Mouse (Mus musculus) left cerebral cortex, adult 11 months (tissue): ENCODE data around the gene E2f3.

Experiments used
- DNase-seq: peaks from one replicate; pipeline ENCODE4 v3.0.0; 2022; ENCODE audit warnings: low spot score

E2f3 gene

GRCm38 (mm10) chr13:29985855-29986755 is at the start of gene E2f3:
Gene E2f3 (minus strand): TSS chr13:29986063.
- peak; percentile 100 for DNase-seq

- no peak for DNase-seq
Observed at GRCm38 (mm10) chr13:30034540-30034939, 48.7 kb upstream of the E2f3 start.

- no peak for DNase-seq
Observed at GRCm38 (mm10) chr13:30031684-30032335, 45.9 kb upstream of the E2f3 start.

- DNase-seq = no peak
Observed at GRCm38 (mm10) chr13:30027841-30028240, 42.0 kb upstream of the E2f3 start.

GRCm38 (mm10) chr13:30022487-30022886 is 36.6 kb upstream of the E2f3 start:
- DNase-seq = no peak

GRCm38 (mm10) chr13:30018573-30018972 is 32.7 kb upstream of the E2f3 start:
- no peak for DNase-seq

- DNase-seq = no peak
Observed at GRCm38 (mm10) chr13:30017611-30018010, 31.7 kb upstream of the E2f3 start.

GRCm38 (mm10) chr13:30014576-30014975 is 28.7 kb upstream of the E2f3 start:
- DNase-seq = no peak

- no peak for DNase-seq
Observed at GRCm38 (mm10) chr13:30012226-30012625, 26.4 kb upstream of the E2f3 start.

GRCm38 (mm10) chr13:30008738-30009137 is 22.9 kb upstream of the E2f3 start:
- DNase-seq = no peak

- no peak for DNase-seq
Observed at GRCm38 (mm10) chr13:30005422-30005821, 19.6 kb upstream of the E2f3 start.

GRCm38 (mm10) chr13:30004849-30005248 is 19.0 kb upstream of the E2f3 start:
- no peak for DNase-seq

- no peak for DNase-seq
Observed at GRCm38 (mm10) chr13:30003169-30003568, 17.3 kb upstream of the E2f3 start.

GRCm38 (mm10) chr13:30001041-30001440 is 15.2 kb upstream of the E2f3 start:
- no peak for DNase-seq

GRCm38 (mm10) chr13:29987956-29988355 is 2.1 kb upstream of the E2f3 start:
- DNase-seq = no peak

GRCm38 (mm10) chr13:29986756-29987120 is 875 bp upstream of the E2f3 start:
- DNase-seq = no peak

- DNase-seq = peak; percentile 19
Observed at GRCm38 (mm10) chr13:29985101-29985854, 585 bp downstream of the E2f3 start.

- DNase-seq = peak; percentile 47
Observed at GRCm38 (mm10) chr13:29984286-29985100, 1.4 kb downstream of the E2f3 start.

GRCm38 (mm10) chr13:29983523-29984191 is 2.2 kb downstream of the E2f3 start:
- peak; percentile 9 for DNase-seq

GRCm38 (mm10) chr13:29983037-29983436 is 2.8 kb downstream of the E2f3 start:
- DNase-seq = no peak

- no peak for DNase-seq
Observed at GRCm38 (mm10) chr13:29982400-29982799, 3.5 kb downstream of the E2f3 start.
